Mouse (Mus musculus) hindbrain, embryonic 11.5 days (tissue): ENCODE data around the gene Trappc10. TPM values are rescaled to one million over a fixed set of nuclear protein-coding genes. Genes with fewer than 3 reads are reported as not detected.
A peak's percentile ranks its signal among the peaks of the same experiment; 100 is the strongest.

Source experiments
- ATAC-seq: fragments of 200-750 bp; cut with Nextera tagmentation; 2 replicates; pipeline ENCODE4 v1.8.0; 2017; ENCODE audit warnings: mild to moderate bottlenecking, moderate TSS enrichment, moderate library complexity; ENCODE audit not compliant: low FRiP score
- DNase-seq: peaks from one replicate; pipeline ENCODE4 v3.0.0-alpha.2; 2015; ENCODE audit warnings: low spot score
- H3K27ac ChIP-seq: fragments of 300-500 bp; sonication (generic); 2 replicates; pipeline ENCODE4 v1.5.1; 2014; ENCODE audit warnings: mild to moderate bottlenecking, low read depth, low read length
- H3K27me3 ChIP-seq: fragments of 300-500 bp; sonication (generic); 2 replicates; pipeline ENCODE4 v1.6.1; 2014; ENCODE audit warnings: mild to moderate bottlenecking, low read length, moderate library complexity, mixed read lengths; ENCODE audit not compliant: control insufficient read depth, insufficient read depth
- H3K36me3 ChIP-seq: fragments of 300-500 bp; sonication (generic); 2 replicates; pipeline ENCODE4 v1.6.1; 2014; ENCODE audit warnings: mild to moderate bottlenecking, low read length, moderate library complexity, mixed read lengths; ENCODE audit not compliant: control insufficient read depth, insufficient read depth
- H3K4me1 ChIP-seq: fragments of 300-500 bp; sonication (generic); replicated peaks from 2 replicates; pipeline ENCODE4 v1.6.1; 2014; ENCODE audit warnings: low read length, mixed read lengths; ENCODE audit not compliant: control insufficient read depth, insufficient read depth
- H3K4me2 ChIP-seq: fragments of 300-500 bp; sonication (generic); replicated peaks from 2 replicates; pipeline ENCODE4 v1.6.1; 2014; ENCODE audit warnings: mild to moderate bottlenecking, low read depth, low read length
- H3K4me3 ChIP-seq: fragments of 300-500 bp; sonication (generic); 2 replicates; pipeline ENCODE4 v1.5.1; 2014; ENCODE audit warnings: low read depth, low read length
- H3K9ac ChIP-seq: fragments of 300-500 bp; sonication (generic); 2 replicates; pipeline ENCODE4 v1.6.1; 2014; ENCODE audit warnings: low read depth, low read length
- H3K9me3 ChIP-seq: fragments of 300-500 bp; sonication (generic); 2 replicates; pipeline ENCODE4 v1.6.1; 2016; ENCODE audit warnings: low read length; ENCODE audit not compliant: control insufficient read depth
- WGBS: fragments of 180-500 bp; shearing (Covaris S2); extraction: QIAGEN DNeasy Blood & Tissue Kit; methylation state at CpG from one replicate; pipeline ENCODE4 v1.1.7; 2014; 5-methylcytosine and 5-hydroxymethylcytosine counted together
- polyA plus RNA-seq: library from polyadenylated mRNA; unstranded; fragments of >200 nt; fragmentation: Nextera tagmentation; extraction: Ambion mirVana; gene quantifications from 2 replicates; pipeline ENCODE4 v1.2.1, GENCODE M21; 2014

Gene Trappc10
- polyA plus RNA-seq, 1 experiment from 2014 or later, result 21.2 TPM

DNA sequence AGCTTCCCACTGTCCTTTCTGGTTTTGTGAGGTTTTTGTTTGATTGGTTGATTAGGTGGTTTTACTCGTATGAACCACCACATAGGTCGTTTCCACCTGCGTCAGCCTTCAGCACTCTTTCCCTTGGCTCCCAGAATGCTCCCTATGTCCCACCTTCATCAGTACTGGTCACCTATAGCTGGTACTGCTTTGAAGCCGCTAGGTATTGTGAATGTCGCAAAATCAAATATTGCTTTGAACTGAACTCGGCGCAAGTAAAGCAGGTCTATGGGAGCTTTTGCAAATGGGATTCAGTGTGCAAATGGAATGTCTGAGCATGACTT, 745 bp upstream of the Trappc10 start:
- 0 out of 2 replicates have a peak overlapping the region, but pooled peaks have one; percentile 43 for H3K27ac ChIP-seq

DNA sequence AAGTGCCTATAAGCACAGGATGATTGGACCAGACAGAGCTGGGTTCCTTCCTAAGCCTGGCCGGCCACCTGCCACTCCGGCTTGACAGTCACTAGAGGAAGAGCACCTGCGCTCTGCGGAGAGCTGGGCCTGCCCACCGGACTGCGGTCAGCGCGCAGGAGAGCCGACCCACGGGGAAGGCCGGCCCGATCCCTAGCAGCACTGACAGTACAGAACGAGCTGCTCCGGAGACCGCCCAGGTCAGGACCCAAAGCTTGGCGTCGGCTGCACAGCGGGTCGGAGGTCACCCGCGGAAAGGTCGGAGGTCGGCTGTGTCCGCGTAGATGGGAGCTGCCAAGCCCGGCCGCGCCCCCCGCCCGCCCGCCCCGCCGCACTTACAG, 393 bp downstream of the Trappc10 start:
- Histone ChIP-seq H3K4me3 (peak overlapping the region; percentile 91), H3K36me3 (no peaks in the 10 kb centered on the region), H3K27ac (peak overlapping the region; percentile 43; the same call in 1 of the 2 replicates), H3K9me3 (no peaks in the 10 kb centered on the region), H3K9ac (peak overlapping the region; percentile 79), H3K4me1 (no peaks in the 10 kb centered on the region; the same call in 1 of the 2 replicates), H3K27me3 (no peaks in the 10 kb centered on the region), H3K4me2 (peak overlapping the region; percentile 89)
- DNase-seq (peak; percentile 35), ATAC-seq (peak; percentile 70)
- WGBS, result under 1% methylated on average over 33 of the region's 33 CpGs

More for the DNA sequence above, 745 bp upstream of the Trappc10 start:
- DNase-seq (peak; percentile 34), ATAC-seq (peak; percentile 20; the same call in 1 of the 2 replicates)
- peak overlapping the region; percentile 89 for H3K4me2 ChIP-seq
- H3K36me3 ChIP-seq, result no peaks in the 10 kb centered on the region
- H3K9me3 ChIP-seq, result no peaks in the 10 kb centered on the region
- H3K9ac ChIP-seq, result peak overlapping the region; percentile 79
- 16% methylated on average over 7 of the region's 7 CpGs for WGBS
- H3K27me3 ChIP-seq, result no peaks in the 10 kb centered on the region
- peak overlapping the region; percentile 91 for H3K4me3 ChIP-seq
- H3K4me1 ChIP-seq, result no peaks in the 10 kb centered on the region; the same call in 1 of the 2 replicates

DNA sequence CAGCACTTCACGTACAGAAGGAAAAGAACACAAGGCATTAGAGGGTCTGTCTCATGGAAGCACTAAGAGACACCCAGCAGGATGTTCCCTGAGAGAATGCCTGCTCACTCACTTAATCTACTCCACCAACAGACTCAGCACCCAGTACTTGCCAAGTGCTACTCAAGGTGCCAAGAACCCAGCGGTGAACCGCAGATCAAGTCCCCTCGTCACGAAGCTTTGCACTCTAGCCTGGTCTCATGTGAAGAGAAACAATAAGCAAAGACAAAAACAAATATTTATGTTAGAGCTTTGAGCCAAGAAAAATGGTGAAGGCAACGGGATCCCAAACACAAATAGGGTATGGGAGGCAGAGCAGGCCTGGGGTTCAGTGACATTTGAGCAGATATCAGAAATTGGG, 5.5 kb downstream of the Trappc10 start:
- no peaks in the 10 kb centered on the region for H3K36me3 ChIP-seq
- DNase-seq (no peak), ATAC-seq (no peak)
- H3K4me1 ChIP-seq, result no peaks in the 10 kb centered on the region; the same call in 1 of the 2 replicates
- 83% methylated on average over 6 of the region's 6 CpGs for WGBS
- no peaks in the 10 kb centered on the region for H3K27me3 ChIP-seq
- no peaks in the 10 kb centered on the region for H3K9me3 ChIP-seq
- no peak overlapping the region for H3K27ac ChIP-seq
- no peak overlapping the region for H3K9ac ChIP-seq
- no peak overlapping the region for H3K4me2 ChIP-seq
- no peak overlapping the region for H3K4me3 ChIP-seq

DNA sequence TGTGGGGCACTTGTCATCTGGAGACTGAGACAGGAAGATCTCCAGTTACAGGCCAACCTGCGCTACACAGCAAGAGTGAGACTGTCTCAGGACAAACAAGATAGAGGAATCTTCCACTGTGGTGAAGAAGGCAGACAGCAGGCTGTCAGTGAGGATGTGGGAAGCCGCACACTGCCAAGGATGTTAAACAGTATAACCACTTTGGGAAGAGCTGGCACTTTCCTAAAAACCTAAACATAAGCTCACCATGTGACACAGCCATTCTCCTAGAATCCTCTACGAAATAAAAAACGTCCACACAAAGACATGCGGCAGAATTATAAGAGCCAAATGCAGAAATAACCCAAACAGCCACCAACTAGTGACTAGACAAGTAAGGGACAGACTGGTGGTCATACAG, 6.1 kb downstream of the Trappc10 start:
- DNase-seq (no peak), ATAC-seq (no peak)
- no peak overlapping the region for H3K27ac ChIP-seq
- H3K4me1 ChIP-seq, result no peaks in the 10 kb centered on the region
- H3K27me3 ChIP-seq, result no peaks in the 10 kb centered on the region
- 91% methylated on average over 5 of the region's 5 CpGs for WGBS
- no peaks in the 10 kb centered on the region for H3K36me3 ChIP-seq
- no peak overlapping the region for H3K4me2 ChIP-seq
- no peak overlapping the region for H3K4me3 ChIP-seq
- H3K9me3 ChIP-seq, result no peaks in the 10 kb centered on the region
- no peak overlapping the region for H3K9ac ChIP-seq

DNA sequence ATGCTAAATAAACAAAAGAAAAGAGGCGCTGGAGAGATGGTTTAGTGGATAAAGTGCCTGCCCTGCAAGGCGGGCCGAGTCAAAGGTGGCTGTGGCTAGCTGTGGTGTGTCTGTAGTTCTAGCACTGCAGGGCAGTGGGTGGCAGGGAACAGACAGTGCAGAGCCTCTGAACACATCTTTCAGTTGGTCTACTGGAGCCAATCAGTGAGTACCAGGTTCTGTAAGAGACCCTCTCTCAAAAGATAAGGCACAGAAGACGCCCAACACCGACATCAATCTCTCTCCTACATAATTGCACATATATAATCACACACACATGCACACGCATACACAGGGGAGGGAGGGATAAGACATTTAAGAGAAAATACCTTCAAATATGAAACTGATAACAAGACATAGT, 6.6 kb downstream of the Trappc10 start:
- ATAC-seq, result no peak
- no peaks in the 10 kb centered on the region for H3K4me1 ChIP-seq
- DNase-seq, result no peak
- WGBS, result 88% methylated on average over 6 of the region's 6 CpGs
- no peak overlapping the region for H3K4me2 ChIP-seq
- no peak overlapping the region for H3K9ac ChIP-seq
- no peaks in the 10 kb centered on the region for H3K9me3 ChIP-seq
- H3K27ac ChIP-seq, result no peak overlapping the region
- no peaks in the 10 kb centered on the region for H3K36me3 ChIP-seq
- no peak overlapping the region for H3K4me3 ChIP-seq
- H3K27me3 ChIP-seq, result no peaks in the 10 kb centered on the region

DNA sequence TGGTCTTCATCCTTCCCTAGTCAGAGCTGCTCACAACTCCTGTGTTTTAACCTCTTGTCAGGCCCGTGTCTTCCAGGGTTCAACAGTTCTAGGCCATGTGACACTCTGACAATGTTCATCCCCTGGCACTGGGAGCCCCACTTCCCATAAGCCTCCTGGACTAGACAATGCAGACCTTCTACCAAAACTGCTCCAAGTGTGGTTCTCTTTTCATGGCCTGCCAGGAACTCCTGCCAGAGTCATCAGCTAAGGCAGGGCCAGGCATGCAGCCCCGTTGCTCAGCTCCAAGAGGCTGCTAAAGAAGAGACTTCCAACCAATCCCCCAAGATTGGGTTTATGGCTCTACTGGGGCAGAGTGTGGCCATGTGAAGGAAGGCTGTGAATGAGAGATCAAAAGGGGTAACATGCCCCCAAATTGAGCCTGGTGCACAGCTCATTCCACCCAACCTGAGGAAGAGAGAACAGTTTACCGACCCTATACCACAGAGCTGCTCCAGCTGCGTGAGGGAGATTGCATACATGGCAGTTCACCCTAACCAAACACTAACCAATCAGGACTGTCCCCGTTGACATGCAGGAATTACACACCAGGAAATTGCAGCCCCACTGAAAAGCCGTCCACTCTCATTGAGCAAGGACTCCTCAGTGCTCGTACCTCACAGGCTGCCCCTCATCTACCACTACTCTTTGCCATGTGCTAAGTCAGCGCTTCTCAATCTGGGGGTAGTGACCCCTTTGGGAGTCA, 7.4 kb downstream of the Trappc10 start:
- Histone ChIP-seq H3K4me3 (no peak overlapping the region), H3K27ac (no peak overlapping the region), H3K9ac (no peak overlapping the region), H3K4me2 (no peak overlapping the region), H3K36me3 (no peaks in the 10 kb centered on the region), H3K4me1 (no peaks in the 10 kb centered on the region), H3K9me3 (no peaks in the 10 kb centered on the region), H3K27me3 (no peaks in the 10 kb centered on the region)
- no peak for ATAC-seq
- WGBS, result 90% methylated on average over 8 of the region's 8 CpGs
- DNase-seq, result no peak

DNA sequence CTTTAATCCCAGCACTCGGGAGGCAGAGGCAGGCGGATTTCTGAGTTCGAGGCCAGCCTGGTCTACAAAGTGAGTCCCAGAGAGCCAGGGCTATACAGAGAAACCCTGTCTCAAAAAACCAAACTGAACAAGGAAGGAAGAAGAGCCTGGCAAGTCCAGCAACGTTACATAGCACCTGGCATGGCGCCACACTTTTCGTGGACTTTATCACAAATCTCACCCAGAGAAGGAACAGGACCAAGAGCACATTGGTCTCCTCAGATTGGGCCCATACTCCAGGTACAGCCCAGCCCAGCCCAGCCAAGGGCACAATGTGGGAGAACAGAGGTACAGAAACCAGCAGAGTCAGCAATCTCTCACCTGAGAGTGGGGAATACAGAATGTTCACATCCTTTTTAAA, 10.7 kb downstream of the Trappc10 start:
- Histone ChIP-seq H3K4me2 (no peak overlapping the region), H3K9ac (no peak overlapping the region), H3K36me3 (no peaks in the 10 kb centered on the region), H3K4me1 (no peaks in the 10 kb centered on the region), H3K27me3 (no peaks in the 10 kb centered on the region), H3K9me3 (no peaks in the 10 kb centered on the region), H3K27ac (no peak overlapping the region), H3K4me3 (no peak overlapping the region)
- DNase-seq, result no peak
- no peak for ATAC-seq
- 91% methylated on average over 6 of the region's 6 CpGs for WGBS

DNA sequence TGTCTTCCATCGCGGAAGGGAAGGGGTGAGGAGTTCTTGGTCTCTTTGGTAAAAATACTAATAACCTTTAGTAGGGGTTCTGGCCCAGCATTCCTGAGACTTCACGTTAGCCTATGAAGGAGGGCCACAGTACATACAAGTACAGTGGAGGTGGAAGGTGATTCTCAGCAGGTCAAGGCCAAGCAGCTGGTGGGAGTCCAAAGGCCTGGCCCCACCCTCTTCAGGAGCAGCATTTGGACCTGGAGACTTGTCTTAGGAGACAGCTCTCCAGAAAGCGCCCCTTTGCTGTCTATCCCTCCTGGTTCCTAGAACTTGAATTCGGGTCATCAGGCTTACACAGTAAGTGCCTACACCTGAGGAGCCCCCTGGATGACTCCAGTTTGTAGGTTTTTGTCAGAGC, 11.3 kb downstream of the Trappc10 start:
- Histone ChIP-seq H3K9me3 (no peaks in the 10 kb centered on the region), H3K27ac (no peak overlapping the region), H3K4me3 (no peak overlapping the region), H3K4me1 (no peaks in the 10 kb centered on the region), H3K9ac (no peak overlapping the region), H3K36me3 (no peaks in the 10 kb centered on the region), H3K4me2 (no peak overlapping the region), H3K27me3 (no peaks in the 10 kb centered on the region)
- no peak for ATAC-seq
- DNase-seq, result no peak
- WGBS, result 94% methylated on average over 5 of the region's 5 CpGs

DNA sequence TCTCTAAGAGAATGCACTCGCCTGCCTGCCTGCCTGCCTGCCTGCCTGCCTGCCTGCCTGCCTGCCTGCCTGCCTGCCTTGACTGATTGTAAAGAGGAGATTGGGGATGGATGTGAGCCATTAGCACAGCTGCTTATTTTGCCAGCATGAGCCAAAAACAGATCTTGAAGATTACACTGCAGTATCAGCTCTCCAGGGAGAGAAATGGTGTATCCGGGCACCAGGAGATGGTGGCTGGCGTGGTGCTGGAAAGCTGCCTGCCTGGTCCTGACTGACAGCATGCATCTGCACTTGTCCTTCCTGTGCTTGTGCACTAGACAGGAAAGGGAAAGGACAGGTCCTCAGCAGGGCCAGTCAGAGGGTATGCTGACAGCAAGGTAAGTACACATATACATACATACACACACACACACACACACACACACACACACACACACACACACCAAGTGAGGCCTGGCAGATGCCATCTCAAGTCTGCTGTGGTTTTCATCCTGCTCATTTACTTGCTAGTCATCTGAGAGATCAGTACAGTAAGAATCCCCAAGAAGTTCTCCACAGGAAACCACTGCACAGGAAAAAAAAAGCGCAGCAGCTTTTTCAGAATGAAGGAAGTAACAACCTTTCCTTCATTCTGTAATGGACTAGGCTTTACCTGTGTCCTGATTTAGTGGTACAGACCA, 12.0 kb downstream of the Trappc10 start:
- no peaks in the 10 kb centered on the region for H3K36me3 ChIP-seq
- ATAC-seq (no peak), DNase-seq (no peak)
- no peaks in the 10 kb centered on the region for H3K27me3 ChIP-seq
- H3K4me2 ChIP-seq, result no peak overlapping the region
- H3K9ac ChIP-seq, result no peak overlapping the region
- H3K27ac ChIP-seq, result no peak overlapping the region
- H3K9me3 ChIP-seq, result no peaks in the 10 kb centered on the region
- no peaks in the 10 kb centered on the region for H3K4me1 ChIP-seq
- 92% methylated on average over 4 of the region's 4 CpGs for WGBS
- no peak overlapping the region for H3K4me3 ChIP-seq
